Mouse (Mus musculus) gastrocnemius, postnatal 14 days (tissue): ENCODE results near the gene Gm2431. TPM values are rescaled to one million over a fixed set of nuclear protein-coding genes. Genes with fewer than 3 reads are reported as not detected.
"Not testable (repeated sequence)": the region's sequence is repeated elsewhere in the genome, so short reads cannot be mapped to it uniquely, and the experiment has no call there.

Experiments used
- DNase-seq: peaks from one replicate; pipeline ENCODE4 v3.0.0; 2021; ENCODE audit warnings: mixed read lengths
- intact Hi-C: fragments of 180-260 bp; cut with DNase I; formaldehyde crosslinking; loops from one replicate; pipeline ENCODE4 v1.15.1; 2025; ENCODE audit warnings: low total_unique reads
- long read RNA-seq, 2 experiments: library from polyadenylated mRNA; stranded (forward); transcript quantifications; one replicate each; pipeline ENCODE4 v2.0.0; 2021
- total RNA-seq, 2 experiments: library from RNA; stranded (reverse); gene quantifications; 2 replicates each; pipeline ENCODE4 v1.2.3; 2021

Gene Gm2431
- total RNA-seq: not detected
- long read RNA-seq, experiment 1: 0 reads
- long read RNA-seq, experiment 2: 0 reads

DNA sequence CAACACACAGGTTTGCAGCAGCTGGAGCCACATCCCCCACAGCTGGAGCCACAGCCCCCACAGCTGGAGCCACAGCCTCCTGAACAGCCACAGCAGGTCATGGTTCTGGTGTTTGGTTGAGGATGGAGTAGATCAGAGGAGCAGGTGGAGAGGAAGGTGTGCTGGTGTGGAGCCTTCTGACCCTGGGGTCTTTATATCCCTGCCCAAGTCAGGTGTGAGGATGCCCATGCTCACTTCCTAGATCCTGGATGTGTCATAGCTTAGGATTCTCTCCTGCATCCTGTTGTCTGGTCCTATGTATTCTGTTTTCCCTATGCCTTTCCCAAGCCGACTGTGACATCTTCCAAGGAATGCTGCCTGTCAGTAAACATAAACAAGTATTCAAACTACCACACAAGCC is at the start of gene Gm2431:
TSS of gene Gm2431 (minus strand) at position 101 of the 400 bp plus-strand sequence.
- DNase-seq, intact Hi-C loops: not testable (repeated sequence)

DNA sequence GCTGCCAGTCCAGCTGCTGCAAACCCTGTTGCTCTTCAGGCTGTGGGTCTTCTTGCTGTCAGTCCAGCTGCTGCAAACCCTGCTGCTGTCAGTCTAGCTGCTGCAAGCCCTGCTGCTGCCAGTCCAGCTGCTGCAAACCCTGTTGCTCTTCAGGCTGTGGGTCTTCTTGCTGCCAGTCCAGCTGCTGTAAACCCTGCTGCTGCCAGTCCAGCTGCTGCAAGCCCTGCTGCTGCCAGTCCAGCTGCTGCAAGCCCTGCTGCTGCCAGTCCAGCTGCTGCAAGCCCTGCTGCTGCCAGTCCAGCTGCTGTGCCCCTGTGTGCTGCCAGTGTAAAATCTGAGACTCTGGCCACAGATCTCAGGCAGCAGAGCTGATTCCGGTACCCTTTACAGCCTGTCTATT is 45.8 kb upstream of the Gm2431 start:
- DNase-seq, intact Hi-C loops: not testable (repeated sequence)

DNA sequence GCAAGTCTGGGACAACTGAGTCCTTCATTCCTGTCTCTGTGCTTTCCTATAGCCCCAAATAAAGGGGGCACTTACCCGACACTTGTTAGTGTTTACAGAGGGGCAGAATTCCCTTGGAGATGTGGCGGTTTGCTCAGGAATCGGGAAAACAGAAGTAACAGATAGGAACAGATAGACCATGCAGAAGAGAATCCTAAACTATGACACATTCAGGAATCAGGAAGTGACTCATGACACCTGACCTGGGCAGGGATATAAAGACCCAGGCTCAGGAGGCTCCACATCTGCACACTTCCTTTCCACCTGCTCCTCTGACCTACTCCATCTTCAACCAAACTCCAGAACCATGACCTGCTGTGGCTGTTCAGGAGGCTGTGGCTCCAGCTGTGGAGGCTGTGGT is 45.1 kb upstream of the Gm2431 start, which contains the start of gene Krtap5-4:
TSS of gene Krtap5-4 (plus strand) at position 301 of the 400 bp plus-strand sequence.
- DNase-seq: no peak
- intact Hi-C loops: no loop called here

DNA sequence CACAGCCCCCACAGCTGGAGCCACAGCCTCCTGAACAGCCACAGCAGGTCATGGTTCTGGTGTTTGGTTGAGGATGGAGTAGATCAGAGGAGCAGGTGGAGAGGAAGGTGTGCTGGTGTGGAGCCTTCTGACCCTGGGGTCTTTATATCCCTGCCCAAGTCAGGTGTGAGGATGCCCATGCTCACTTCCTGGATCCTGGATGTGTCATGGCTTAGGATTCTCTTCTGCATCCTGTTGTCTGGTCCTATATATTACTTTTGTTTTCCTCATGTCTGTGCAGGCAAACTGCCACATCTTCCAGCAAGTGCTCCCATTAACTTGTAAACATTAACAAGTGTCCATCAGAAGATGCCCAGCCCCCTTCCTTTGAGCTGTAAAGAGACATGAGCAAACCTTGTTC is 38.9 kb upstream of the Gm2431 start, which contains the start of gene Krtap5-1:
TSS of gene Krtap5-1 (minus strand) at position 101 of the 400 bp plus-strand sequence.
- intact Hi-C loops, DNase-seq: not testable (repeated sequence)

DNA sequence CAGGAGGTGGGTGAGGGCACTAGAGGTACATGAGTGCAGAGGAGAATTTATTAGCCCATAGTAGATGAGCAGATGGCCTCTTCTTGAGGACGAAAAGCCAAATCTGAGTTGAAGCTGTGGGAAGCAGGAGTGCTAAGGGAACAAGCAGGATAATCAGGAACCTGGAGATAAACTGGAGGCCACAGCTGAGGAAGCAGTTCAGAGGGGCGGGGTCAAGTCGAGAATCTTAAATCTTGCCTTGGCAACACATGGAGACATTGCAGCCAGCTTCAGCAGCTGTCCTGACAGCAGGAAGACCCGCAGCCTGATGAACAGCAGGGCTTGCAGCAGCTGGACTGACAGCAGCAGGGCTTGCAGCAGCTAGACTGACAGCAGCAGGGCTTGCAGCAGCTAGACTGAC is 38.0 kb upstream of the Gm2431 start:
- DNase-seq, intact Hi-C loops: not testable (repeated sequence)

DNA sequence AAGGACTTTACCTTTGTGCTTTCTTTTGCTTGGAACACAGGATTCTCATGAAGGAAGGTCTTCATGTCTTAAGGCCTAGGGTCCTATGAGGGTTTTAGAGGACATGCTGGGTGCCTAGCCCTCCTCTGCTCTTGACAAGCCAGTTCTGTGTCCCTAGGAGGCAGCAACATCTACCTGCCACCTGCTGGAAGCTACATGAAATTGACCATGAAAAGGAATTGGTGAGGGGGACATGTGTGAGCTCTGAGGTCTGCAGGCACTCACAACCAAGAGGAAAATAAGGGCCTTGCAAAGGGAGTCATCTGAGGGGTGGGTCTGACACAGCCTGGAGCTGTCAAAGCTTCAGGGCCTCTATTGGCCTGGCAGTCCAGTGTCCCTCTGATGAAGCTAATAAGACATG is 37.3 kb upstream of the Gm2431 start:
- DNase-seq: no peak
- intact Hi-C loops: no loop called here

DNA sequence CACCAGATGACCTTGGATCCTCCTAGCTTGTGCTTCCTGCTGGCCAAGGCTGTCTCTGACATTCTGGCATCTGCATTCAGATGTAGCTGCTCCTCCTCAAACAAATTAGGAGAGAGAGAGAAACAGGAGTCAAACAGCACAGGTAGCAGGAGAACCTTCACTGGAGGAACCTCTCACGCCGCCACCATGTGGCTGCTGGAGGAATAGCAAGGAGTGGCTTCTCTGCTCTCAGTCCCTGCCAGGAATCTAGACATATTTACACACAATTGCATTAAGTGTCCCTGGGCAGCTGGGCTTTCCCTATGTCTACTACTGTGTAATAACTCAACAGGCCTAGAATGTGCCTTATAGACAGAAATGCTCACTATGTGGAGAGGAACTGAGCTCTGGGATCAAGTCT is 35.7 kb upstream of the Gm2431 start:
- intact Hi-C loops: not testable (repeated sequence)

DNA sequence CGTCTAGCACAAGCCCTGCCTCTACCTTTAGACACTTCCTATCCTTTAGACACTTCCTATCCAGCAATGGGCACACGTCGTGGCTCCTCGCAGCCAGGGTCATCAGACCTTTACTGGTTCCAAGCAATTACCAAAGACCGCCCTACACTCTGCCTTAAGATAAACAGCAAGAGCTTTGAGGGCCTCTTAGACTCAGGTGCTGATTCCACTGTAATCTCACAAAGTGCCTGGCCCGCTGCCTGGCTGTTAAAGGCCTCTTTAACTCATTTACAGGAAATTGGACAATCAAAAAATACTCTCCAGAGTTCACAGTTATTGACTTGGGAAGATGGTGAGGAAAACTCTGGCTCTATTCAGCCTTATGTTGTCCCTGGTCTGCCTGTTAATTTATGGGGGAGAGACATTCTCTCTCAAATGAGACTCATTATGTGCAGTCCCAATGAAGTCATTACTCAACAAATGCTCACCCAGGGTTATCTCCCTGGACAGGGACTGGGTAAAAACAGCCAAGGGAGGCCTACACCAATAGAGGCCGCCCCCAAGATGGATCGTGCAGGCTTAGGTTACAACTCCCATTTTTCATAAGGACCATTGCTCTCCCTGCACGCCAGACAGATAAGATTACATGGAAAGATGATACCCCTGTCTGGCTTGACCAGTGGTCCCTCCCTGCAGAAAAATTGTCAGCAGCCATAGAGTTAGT is 27.9 kb upstream of the Gm2431 start:
- DNase-seq, intact Hi-C loops: not testable (repeated sequence)

More for the DNA sequence above, 35.7 kb upstream of the Gm2431 start:
- peak; percentile 17 for DNase-seq

DNA sequence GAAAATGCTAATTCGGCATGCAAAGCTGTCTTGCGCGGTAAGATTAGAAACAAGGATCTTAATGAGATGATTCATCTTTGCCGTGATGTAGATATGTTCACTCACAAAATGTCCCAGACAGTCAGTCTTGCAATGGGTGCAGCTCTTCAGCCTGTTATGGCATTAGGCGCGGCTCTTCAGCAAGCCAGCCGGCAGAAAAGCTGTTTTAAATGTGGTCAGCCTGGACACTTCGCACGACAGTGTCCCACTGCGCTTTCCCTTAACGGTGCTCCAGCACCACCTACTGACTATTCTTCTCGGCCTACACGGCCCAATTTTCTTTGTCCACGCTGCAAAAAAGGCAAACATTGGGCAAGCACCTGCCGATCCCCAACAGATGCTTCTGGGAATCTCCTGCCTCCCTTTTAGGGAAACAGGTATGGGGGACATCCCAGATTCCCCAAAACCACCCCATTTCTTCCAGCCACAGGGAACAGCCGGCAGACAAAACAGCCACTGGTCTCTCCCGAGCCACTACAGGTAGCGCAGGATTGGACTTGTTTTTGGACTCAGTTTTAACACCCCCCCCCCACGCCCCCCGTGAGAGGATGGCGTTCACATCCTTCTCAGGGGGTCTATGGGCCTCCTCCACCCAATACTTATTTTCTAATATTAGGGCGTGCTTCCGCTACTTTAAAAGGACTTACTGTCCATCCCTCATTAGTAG is 27.1 kb upstream of the Gm2431 start:
- peak; percentile 20 for DNase-seq
- intact Hi-C loops: no loop called here

DNA sequence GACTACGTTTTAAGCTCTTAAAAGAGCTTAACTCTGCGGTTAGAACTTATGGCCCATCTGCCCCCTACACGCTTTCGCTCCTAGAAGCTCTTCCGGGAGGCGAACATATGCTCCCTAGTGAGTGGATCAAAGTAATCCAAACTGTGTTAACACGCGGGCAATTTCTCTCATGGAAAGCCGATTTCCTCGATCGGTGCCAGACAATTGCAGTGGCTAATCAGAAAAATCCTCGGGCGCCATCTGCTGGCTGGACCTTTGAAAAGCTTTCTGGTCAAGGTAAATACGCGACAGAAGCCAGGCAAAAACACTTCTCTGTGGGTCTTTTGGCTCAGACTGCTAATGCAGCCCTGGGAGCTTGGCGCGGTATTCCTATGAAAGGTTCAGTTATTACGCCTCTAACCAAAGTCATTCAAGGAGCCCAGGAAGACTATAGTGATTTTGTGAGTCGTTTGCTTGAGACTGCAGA is 26.5 kb upstream of the Gm2431 start:
- intact Hi-C loops: no loop called here

DNA sequence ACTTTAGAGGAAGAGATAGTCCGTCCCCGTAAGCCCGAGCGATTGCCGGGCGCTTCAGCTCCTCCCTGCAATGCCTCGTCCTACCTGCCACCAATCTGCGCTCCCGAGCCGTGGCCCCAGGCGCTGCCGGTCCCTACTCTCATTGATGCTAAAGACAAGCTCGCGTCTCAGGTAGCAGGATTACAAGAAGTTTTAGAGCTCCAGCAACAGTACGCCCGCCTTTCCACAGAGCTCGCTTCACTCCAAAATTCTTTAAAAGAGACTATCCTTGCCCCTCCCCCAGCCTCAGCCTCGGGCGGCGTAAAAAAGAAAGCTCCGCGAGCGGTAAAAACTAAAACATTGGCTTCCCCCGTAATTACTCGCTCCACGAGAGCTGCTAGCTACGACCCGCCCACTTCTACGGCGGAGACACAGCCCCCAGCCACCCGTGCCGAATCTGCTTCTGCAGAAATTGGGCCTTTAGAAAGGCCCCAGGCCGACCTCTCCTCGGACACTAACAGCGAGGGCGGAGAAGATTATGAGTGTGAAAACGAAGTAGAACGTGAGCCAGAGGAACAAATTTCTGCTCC is 26.0 kb upstream of the Gm2431 start:
- intact Hi-C loops: no loop called here
- peak; percentile 59 for DNase-seq

More for the DNA sequence above, 26.5 kb upstream of the Gm2431 start:
- DNase-seq: peak; percentile 89

DNA sequence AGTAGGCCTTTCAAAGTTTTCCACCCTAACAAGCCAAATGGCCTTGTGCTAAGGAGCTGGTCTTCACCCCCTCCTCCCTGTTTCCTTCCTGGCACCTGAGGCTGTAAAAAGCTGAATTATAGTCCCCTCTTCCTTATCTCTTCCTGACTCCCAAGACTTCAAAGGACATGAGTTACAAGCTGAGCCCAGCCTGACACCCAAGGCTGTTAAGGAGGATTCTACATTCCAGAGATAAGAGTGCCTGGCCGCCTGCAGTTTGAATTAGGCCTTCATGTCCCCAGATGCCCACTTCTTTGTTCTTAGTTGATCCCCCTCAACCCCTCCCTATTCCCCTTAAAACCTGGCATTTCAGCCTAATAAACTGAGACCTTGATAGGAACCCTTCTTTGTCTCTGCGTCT is 24.7 kb upstream of the Gm2431 start:
- DNase-seq, intact Hi-C loops: not testable (repeated sequence)

DNA sequence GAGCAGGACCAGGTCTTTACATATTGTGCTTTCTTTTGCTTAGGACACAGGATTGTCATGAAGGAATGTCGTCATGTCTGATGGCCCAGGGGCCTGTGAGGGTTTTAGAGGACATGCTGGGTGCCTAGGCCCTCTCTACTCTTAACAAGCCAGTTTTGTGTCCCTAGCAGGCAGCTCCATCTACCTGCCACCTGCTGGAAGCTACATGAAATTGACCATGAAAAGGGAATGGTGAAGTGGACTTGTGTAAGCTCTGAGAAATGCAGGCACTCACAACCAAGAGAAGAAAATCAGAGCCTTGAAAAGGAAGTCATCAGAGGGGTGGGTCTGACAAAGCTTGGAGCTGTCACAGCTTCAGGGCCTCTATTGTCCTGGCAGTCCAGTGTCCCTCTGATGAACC is 21.1 kb upstream of the Gm2431 start:
- DNase-seq, intact Hi-C loops: not testable (repeated sequence)

DNA sequence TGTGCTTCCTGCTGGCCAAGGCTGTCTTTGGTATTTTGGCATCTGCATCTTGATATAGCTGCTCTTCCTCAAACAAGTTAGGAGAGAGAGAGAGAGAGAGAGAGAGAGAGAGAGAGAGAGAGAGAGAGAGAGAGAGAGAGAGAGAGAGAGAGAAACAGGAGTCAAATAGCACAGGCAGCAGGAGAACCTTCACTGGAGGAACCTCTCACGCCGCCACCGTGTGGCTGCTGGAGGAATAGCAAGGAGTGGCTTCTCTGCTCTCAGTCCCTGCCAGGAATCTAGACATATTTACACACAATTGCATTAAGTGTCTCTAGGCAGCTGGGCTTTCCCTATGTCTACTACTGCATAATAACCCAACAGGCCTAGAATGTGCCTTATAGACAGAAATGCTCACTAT is 20.0 kb upstream of the Gm2431 start:
- DNase-seq: peak; percentile 65
- intact Hi-C loops: not testable (repeated sequence)

DNA sequence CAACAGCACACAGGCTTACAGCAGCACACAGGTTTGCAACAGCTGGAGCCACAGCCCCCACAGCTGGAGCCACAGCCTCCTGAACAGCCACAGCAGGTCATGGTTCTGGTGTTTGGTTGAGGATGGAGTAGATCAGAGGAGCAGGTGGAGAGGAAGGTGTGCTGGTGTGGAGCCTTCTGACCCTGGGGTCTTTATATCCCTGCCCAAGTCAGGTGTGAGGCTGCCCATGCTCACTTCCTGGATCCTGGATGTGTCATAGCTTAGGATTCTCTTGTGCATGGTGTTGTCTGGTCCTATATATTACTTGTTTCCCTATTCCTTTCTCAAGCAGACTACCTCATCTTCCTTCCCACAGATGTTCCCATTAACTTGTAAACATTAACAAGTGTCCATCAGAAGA is 16.1 kb upstream of the Gm2431 start, which contains the start of gene Gm4559:
TSS of gene Gm4559 (minus strand) at position 101 of the 400 bp plus-strand sequence.
- DNase-seq, intact Hi-C loops: not testable (repeated sequence)

DNA sequence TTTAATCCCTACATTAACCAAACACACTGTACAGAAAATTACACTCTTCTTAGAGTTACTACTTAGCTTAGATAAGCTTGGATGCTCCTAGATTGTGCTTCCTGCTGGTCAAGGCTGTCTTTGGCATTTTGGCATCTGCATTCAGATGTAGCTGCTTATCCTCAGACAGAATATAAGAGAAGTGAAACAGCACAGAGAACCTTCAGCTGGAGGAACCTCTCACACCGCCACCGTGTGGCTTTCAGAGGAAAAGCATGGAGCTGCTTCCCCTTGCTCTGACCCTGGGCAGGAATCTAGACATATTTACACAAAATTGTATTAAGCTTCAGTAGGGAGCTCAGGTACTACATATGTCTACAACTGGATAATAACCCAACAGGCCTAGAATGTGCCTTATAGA is 2.6 kb downstream of the Gm2431 start:
- intact Hi-C loops: no loop called here
- peak; percentile 10 for DNase-seq

DNA sequence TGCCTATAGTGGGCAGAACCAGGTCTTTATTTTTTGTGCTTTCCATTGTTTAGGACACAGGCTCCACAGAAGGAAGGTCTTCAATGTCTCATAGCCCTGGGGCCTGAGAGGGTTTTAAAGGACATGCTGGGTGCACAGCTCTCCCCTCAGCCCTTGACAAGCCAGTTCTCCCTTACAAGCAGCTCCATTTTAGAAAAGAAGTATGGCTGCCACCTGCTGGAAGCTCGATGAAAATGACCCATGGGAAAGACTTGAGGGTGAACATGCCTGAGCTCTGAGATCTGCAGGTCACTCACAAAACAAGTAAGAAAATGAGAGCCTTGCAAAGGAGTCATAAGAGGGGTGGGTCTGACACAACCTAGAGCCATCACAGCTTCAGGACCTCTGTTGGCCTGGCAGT is 8.3 kb downstream of the Gm2431 start:
- DNase-seq: no peak
- intact Hi-C loops: loop anchor here (5.0 kb wide), 1 partner anchor 103 kb away; no protein-coding TSS in a partner anchor

DNA sequence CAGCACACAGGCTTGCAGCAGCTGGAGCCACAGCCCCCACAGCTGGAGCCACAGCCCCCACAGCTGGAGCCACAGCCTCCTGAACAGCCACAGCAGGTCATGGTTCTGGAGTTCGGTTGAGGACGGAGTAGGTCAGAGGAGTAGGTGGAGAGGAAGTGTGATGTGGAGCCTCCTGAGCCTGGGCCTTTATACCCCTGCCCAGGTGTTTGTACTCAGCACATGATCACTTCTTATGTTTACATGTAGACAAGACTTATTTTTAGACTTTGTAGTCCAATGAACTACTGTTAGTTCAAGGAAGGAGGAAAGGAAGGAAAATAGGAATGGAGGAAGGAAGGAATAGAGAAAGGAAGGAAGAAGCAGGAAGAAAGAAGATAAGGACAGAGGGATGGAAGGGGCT is 17.2 kb downstream of the Gm2431 start, which contains the start of gene Gm40460:
TSS of gene Gm40460 (minus strand) at position 101 of the 400 bp plus-strand sequence.
- no peak for DNase-seq
- intact Hi-C loops: no loop called here

DNA sequence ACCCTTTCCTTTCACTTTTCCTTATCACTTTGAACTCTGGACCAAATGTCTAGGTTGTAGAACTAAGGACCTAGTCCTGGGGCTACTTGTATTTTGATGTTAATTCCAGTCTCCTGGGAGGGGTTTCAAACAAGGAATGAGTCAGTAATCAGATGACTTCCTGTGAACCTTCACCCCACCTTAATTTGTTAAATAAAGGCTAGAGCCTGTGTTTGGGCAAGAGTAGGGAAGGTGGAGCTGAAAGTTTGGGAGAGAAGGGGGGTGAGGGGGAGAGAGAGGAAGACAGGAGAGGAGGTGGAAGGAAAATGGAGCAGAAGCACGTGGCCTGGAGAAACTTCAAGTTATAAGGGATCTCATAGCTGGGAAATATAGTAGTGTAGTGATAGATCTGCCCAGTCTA is 26.6 kb downstream of the Gm2431 start:
- no peak for DNase-seq
- intact Hi-C loops: no loop called here

DNA sequence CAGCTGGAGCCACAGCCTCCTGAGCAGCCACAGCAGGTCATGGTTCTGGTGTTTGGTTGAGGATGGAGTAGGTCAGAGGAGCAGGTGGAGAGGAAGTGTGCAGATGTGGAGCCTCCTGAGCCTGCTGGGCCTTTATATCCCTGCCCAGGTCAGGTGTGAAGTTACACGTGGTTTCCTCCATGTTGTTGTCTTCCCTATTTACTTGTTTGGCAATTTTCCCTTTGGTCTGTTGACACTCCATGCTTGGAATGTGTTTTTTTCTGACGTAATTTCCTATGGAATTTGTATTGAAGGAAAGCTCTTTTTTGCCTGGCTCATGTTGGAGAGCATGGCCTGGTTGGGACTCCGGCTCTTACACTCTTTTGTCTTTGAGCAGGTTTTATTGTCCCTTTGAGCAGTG is 28.3 kb downstream of the Gm2431 start, which contains the start of gene Krtap5-5:
TSS of gene Krtap5-5 (minus strand) at position 101 of the 400 bp plus-strand sequence.
- intact Hi-C loops, DNase-seq: not testable (repeated sequence)
